In the genomic region with DNA sequence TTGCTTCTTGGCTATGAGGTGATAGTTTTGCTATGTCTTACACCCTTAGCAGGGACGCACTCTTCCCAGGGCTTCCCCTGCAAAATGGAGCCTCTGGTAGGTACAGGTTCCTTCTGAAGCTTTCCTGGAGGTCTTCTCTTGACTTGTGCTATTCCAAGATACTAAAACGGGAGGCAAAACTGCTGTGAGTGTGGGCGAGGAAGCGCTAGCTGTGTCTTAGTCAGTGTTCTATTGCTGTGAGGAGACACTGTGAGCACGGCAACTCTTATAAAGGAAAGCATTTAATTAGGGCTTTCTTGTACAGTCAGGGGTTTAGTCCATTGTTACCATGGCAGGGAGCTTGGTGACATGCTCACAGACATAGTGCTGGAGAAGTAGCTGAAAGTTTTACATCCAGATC, we compare ENCODE assay signal across 22 mouse cellular contexts.
DNase-seq lines count a peak whose midpoint lies in the region; ATAC-seq lines count a peak whose summit lies in the region.
"Had no signal": no experiment of that assay in that cellular context is flagged by ENCODE, and none has a peak within 500 bp of the region (broad histone marks: within the 10 kb centered on the region; RNA-seq: fewer than 3 reads in every experiment).

No protein-coding gene starts in this region.

- intact Hi-C loops in left cerebral cortex, postnatal 25 days (cut with DNase I), result loop anchor here (5.0 kb wide), 1 partner anchor 79 kb away; no protein-coding TSS in a partner anchor

- DNase-seq in frontal cortex, postnatal 10 days (ENCODE audit: low spot score in 2 of 2), result no peak
- DNase-seq in right cerebral cortex, adult 18-20 months, result peak; percentile 74
- no peak for DNase-seq in right cerebral cortex, postnatal 4 days
- DNase-seq in left cerebral cortex, postnatal 25 days (ENCODE audit: low spot score in 2 of 2), result peak; percentile 30 to 88
- DNase-seq in embryo, embryonic 11 days, result no peak
- DNase-seq in cerebellum, postnatal 25 days, result no peak
- DNase-seq: adrenal gland, adult 8-10 months; cerebellum, adult 8-10 months; cerebellum, postnatal 36 days; gastrocnemius, adult 2 months; gastrocnemius, postnatal 36 days; heart, adult 18-20 months; heart, postnatal 4 days; kidney, adult 8-10 months; kidney, postnatal 4 days; lung, embryonic 14.5 days; lung, postnatal 14 days had no signal

- peak; percentile 89 for ATAC-seq in frontal cortex, adult (ENCODE audit: low TSS enrichment)
- ATAC-seq: activated CD4-positive, CD25-positive, alpha-beta regulatory T cell, adult 4 months; forebrain, embryonic 16.5 days; intestine, embryonic 16.5 days; midbrain, embryonic 15.5 days had no signal

Comparison
In these comparisons a context has a peak if more than half of its experiments do, and no peak if none do; other contexts are left out.
1. DNase-seq: peak in right cerebral cortex, adult 18-20 months (single experiment) and left cerebral cortex, postnatal 25 days (2 of 2); none in frontal cortex, postnatal 10 days (0 of 2), right cerebral cortex, postnatal 4 days (single experiment), embryo, embryonic 11 days (single experiment) and cerebellum, postnatal 25 days (0 of 2).